Mouse (Mus musculus): ENCODE measurements around the gene Tnip1. TPM values are rescaled to one million over a fixed set of nuclear protein-coding genes. Genes with fewer than 3 reads are reported as not detected.
A peak's percentile ranks its signal among the peaks of the same experiment; 100 is the strongest.

The Tnip1 gene
- polyA plus RNA-seq, 1 experiment, result 47.2 TPM

DNA sequence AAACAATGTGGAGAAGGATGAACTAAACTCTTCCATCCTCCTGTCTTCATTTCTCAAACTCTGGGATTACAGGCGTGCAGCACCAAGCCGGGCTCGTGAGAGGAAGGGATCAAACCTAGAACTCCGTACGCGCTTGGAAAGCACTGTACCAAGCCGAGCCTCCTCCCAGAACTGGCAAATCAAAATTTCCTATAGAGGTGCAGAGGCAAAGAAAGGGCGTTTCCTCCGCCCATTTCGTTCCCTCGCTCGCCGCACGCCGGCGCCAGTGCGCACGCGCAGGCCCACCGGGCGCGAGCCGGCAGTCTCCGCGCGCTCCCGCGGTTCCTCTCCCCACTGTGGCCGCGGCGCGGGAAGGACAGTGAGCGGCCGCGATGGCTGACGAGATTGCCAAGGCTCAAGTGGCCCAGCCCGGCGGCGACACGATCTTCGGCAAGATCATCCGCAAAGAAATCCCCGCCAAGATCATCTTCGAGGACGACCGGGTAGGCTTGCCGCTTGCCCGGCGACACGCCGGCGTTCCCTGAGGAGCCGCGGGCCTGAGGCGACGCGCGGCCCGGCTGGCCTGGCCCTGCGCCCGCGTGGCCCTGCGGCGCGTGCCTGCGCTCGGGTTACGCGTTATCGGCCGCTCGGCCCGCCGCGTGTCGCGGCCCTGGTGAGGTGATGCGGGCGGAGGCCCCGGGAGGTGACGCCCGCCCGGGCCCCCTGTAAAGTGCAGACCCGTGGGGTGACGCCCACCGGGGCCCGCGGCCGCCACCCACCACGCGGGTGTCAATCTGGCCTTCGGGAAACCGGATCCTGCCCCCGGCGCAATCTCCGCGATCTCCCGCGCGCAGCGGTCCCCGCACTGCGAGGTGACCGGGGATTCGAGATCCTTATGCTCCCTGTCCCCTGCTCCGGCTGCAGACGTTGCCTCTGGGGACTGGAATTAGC is 96.3 kb downstream of the Tnip1 start, which contains the start of gene Hint1:
Gene Hint1 (plus strand): TSS at position 265 of the 930 bp plus-strand sequence.
- DNase-seq, result peak; percentile 93
- under 1% methylated on average over 104 of the region's 107 CpGs for WGBS
- peak within 1 kb of the TSS; percentile 82 for H3K4me3 ChIP-seq (replicated peaks; ENCODE audit: extremely low read depth, low read depth, low read length)
- TF ChIP-seq POLR2A (IDR thresholded peaks at IDR 0.05; ENCODE audit: borderline replicate concordance, extremely low read depth, low read depth, low read length) (peak; percentile 95), CTCF (IDR thresholded peaks at IDR 0.05; ENCODE audit: insufficient read depth, low read length) (no peak)
- peaks cover 7% of the 10 kb centered on the region for H3K4me1 ChIP-seq (ENCODE audit: control insufficient read depth, insufficient read depth, low read length)

DNA sequence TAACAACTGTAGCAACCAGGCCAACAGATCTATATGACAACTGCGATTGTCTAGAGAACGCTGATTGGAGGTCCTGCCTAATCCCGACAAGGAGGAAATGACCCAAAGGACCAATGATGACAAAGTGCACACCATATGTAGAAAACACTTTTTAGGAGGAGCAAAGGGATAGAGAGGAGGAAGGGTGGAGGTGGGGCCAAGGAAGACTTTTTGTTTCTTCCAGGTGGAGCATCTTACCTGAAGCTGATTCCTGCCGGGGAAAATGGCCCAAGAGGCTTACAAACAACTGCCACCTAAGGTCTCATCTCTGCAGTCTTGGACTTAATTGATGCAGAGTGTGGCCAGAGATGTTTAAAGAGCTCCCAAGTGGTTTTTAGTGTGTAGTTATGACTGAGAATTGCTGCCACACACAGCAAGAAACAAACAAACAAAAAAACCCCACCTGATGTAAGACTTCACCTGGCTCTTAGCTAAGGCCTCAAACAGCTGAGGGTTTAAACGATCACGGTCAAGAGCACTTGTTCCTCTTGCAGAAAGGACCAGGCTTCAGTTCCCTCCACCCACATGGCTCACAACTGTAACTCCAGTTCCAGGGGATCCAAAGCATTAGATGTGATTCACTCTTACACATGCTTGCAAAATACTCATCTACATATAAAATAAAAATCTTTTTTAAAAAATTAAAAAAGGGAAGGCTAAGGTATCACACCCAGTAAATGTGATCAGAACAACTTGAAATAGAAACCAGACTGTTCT is 97.2 kb downstream of the Tnip1 start:
- Histone ChIP-seq H3K4me1 (ENCODE audit: control insufficient read depth, insufficient read depth, low read length) (peaks cover 7% of the 10 kb centered on the region), H3K4me3 (replicated peaks; ENCODE audit: extremely low read depth, low read depth, low read length) (peak overlapping the region; percentile 82)
- TF ChIP-seq CTCF (IDR thresholded peaks at IDR 0.05; ENCODE audit: insufficient read depth, low read length) (no peak), POLR2A (IDR thresholded peaks at IDR 0.05; ENCODE audit: borderline replicate concordance, extremely low read depth, low read depth, low read length) (no peak)
- DNase-seq, result no peak
- WGBS, result 61% methylated on average over 6 of the region's 6 CpGs

DNA sequence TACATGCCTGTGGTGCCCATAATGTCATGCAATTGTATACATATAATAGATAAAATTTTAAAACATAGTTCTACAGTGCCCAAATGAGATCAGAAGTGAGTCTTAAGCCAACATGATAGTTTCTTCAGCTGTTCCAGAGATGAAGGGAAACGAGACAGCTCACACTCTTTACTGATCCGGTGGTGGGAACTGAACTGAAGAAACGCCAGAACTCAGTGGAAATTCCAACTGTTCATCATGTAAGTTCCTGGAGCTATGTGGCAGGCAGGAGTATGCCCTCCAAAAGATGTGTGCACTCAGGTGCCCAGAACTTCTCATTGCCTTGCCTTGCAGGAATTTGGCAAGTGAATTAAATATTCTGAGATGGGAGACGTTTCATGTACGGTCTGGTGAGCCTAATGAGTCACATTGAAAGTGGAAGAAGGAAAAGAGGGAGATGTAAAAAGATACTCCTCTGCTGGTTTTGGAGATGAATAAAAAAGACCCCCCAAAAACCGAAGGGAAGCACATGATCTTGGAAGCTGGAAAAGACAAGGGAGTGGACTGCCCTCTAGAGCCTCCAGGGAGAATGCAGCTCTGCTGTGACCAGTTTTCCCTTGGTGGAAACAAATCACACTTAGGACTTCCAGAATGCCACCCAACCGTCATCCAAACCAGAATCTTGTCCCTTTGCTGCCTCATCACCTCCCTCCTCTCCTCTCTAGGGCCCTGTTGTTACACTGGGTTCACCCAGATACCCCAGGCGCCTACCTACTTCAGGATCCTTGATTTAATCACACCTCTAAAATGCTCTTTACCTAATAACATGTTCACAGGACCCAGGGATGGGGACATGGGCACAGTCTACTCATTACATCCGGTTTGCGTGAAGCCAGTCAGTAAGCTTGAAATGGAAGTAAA is 99.8 kb downstream of the Tnip1 start:
- DNase-seq, result peak; percentile 45
- 38% methylated on average over 10 of the region's 10 CpGs for WGBS
- Histone ChIP-seq H3K4me1 (ENCODE audit: control insufficient read depth, insufficient read depth, low read length) (peaks cover 4% of the 10 kb centered on the region), H3K4me3 (replicated peaks; ENCODE audit: extremely low read depth, low read depth, low read length) (no peak overlapping the region)
- TF ChIP-seq CTCF (IDR thresholded peaks at IDR 0.05; ENCODE audit: insufficient read depth, low read length), result peak; percentile 88
- TF ChIP-seq POLR2A (IDR thresholded peaks at IDR 0.05; ENCODE audit: borderline replicate concordance, extremely low read depth, low read depth, low read length), result no peak

DNA sequence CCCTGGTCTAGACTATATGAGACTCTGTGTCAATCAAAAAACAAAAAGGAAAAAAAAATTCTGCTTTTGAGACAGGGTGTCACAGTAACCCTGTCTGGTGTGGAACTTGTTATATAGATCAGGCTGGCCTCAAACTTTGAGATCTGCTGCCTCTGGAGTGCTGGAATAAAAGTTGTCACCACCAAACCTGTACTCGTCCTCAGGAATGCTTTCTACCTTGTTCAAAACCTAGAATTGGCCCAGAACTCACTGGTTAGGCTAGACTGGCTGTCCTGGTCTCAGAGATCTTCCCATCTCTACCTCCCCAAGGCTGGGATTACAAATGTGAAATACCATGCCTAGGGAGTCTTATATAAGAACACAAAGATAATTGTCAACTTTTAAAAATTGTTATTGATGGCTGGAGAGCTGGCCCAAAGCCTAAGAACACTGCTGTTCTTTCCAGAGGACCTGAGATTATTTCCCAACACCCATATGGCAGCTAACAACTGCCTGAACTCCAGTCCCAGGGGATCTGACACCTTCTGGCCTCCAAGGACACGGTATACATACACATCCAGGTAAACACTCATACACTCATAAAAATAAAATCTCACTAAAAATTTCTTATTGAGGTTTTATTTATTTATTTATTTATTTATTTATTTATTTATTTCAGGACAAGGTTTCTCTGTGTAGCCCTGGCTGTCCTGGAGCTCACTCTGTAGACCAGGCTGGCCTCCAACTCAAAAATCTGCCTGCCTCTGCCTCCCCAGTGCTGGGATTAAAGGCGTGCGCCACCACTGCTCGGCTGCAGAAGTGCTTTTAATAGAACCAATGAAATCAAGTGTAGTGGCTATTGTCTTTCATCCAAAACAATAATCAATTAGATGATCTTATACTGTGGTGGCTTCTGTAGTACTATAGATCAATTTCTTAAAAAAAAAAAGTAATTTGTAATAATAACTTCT is 101.0 kb downstream of the Tnip1 start:
- 84% methylated on average over 5 of the region's 5 CpGs for WGBS
- DNase-seq, result no peak
- TF ChIP-seq CTCF (IDR thresholded peaks at IDR 0.05; ENCODE audit: insufficient read depth, low read length) (no peak), POLR2A (IDR thresholded peaks at IDR 0.05; ENCODE audit: borderline replicate concordance, extremely low read depth, low read depth, low read length) (no peak)
- H3K4me3 ChIP-seq (replicated peaks; ENCODE audit: extremely low read depth, low read depth, low read length), result no peak overlapping the region
- H3K4me1 ChIP-seq (ENCODE audit: control insufficient read depth, insufficient read depth, low read length), result no peaks in the 10 kb centered on the region

Other genes starting within 250 kb of the Tnip1 start
- gene Cdc42se2, start 175.2 kb downstream of the Tnip1 start, polyA plus RNA-seq (2012; rRNA removed), result 45.2 and 67.7 TPM in 2 replicates
- gene Lyrm7, start 102.0 kb downstream of the Tnip1 start, polyA plus RNA-seq (2012; rRNA removed), result 0.38 and 0.40 TPM in 2 replicates
- gene Hint1, start 96.5 kb downstream of the Tnip1 start, polyA plus RNA-seq (2012; rRNA removed), result 251 and 265 TPM in 2 replicates
- 693 and 908 TPM in 2 replicates for gene Gpx3, start 60.5 kb downstream of the Tnip1 start, polyA plus RNA-seq (2012; rRNA removed)
- gene Anxa6, start 70.5 kb upstream of the Tnip1 start, polyA plus RNA-seq (2012; rRNA removed), result 151 and 170 TPM in 2 replicates
- 2.2 and 4.1 TPM in 2 replicates for gene Ccdc69, start 115.2 kb upstream of the Tnip1 start, polyA plus RNA-seq (2012; rRNA removed)
- 50.9 and 70.4 TPM in 2 replicates for gene Gm2a, start 135.2 kb upstream of the Tnip1 start, polyA plus RNA-seq (2012; rRNA removed)
- gene Slc36a3, start 188.8 kb upstream of the Tnip1 start, polyA plus RNA-seq (2012; rRNA removed), result 0.18 and 0.22 TPM in 2 replicates
- 75.9 and 90.6 TPM in 2 replicates for gene Slc36a2, start 222.2 kb upstream of the Tnip1 start, polyA plus RNA-seq (2012; rRNA removed)
- 15.6 and 19.4 TPM in 2 replicates for gene Slc36a1, start 241.4 kb upstream of the Tnip1 start, polyA plus RNA-seq (2012; rRNA removed)